Mouse (Mus musculus): Measurements from ENCODE around the gene C1qtnf3. TPM values are rescaled to one million over a fixed set of nuclear protein-coding genes. Genes with fewer than 3 reads are reported as not detected.

C1qtnf3 gene
- polyA plus RNA-seq, 1 experiment: 0.08 TPM

DNA sequence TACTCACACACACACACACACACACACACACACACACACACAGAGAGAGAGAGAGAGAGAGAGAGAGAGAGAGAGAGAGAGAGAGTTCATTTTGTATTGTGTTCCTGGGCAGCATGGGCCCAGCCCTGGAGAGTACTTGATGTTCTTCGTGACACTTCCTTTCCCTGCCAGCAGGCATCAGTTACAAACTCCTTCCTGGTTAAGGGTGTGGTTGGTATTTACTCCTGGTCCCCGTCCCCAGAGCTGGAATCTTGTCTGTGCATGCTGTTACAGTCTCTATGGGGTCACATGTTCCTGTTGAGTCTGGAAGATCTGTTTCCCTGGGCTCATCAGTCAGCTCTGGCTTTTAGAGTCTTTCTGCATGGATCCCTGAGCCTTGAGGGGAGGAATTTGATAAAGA, 38.3 kb downstream of the C1qtnf3 start:
- DNase-seq: no peak
- no peak for TF ChIP-seq CTCF (IDR thresholded peaks at IDR 0.05; ENCODE audit: borderline replicate concordance, control insufficient read depth, extremely low read depth, insufficient read depth, low read length, poor library complexity)
- TF ChIP-seq POLR2A (IDR thresholded peaks at IDR 0.05; ENCODE audit: control insufficient read depth, extremely low read depth, insufficient read depth, low read length, poor library complexity): no peak
- Histone ChIP-seq H3K36me3 (ENCODE audit: control insufficient read depth, insufficient read depth, low read length) (no peaks in the 10 kb centered on the region), H3K4me1 (replicated peaks; ENCODE audit: control insufficient read depth, insufficient read depth, low read length) (no peaks in the 10 kb centered on the region), H3K27me3 (ENCODE audit: control insufficient read depth, insufficient read depth, low read length) (no peaks in the 10 kb centered on the region), H3K4me3 (ENCODE audit: control insufficient read depth, insufficient read depth, low read length) (no peak overlapping the region), H3K27ac (ENCODE audit: control insufficient read depth, insufficient read depth, low read length) (no peak overlapping the region)
- 85% methylated on average over 2 of the region's 2 CpGs for whole genome bisulfite sequencing

DNA sequence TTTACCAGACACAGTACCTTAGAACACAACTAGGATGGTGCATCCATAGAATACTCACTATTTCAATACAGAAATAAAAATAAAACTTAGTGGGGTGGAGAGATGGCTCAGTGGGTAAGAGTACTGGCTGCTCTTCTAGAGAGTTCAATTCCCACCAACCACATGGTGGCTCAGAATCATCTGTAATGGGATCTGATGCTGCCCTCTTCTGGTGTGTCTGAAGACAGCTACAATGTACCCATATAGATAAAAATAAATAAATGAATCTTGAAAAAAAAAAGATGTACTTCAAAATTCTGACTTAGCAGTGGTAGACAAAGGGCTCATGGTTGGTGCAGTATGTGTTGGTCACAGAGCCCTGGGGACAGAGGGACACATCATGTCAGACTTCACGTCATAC, 39.4 kb downstream of the C1qtnf3 start:
- Histone ChIP-seq H3K27ac (ENCODE audit: control insufficient read depth, insufficient read depth, low read length) (no peak overlapping the region), H3K27me3 (ENCODE audit: control insufficient read depth, insufficient read depth, low read length) (no peaks in the 10 kb centered on the region), H3K36me3 (ENCODE audit: control insufficient read depth, insufficient read depth, low read length) (no peaks in the 10 kb centered on the region), H3K4me1 (replicated peaks; ENCODE audit: control insufficient read depth, insufficient read depth, low read length) (no peaks in the 10 kb centered on the region), H3K4me3 (ENCODE audit: control insufficient read depth, insufficient read depth, low read length) (no peak overlapping the region)
- no peak for DNase-seq
- no peak for TF ChIP-seq POLR2A (IDR thresholded peaks at IDR 0.05; ENCODE audit: control insufficient read depth, extremely low read depth, insufficient read depth, low read length, poor library complexity)
- TF ChIP-seq CTCF (IDR thresholded peaks at IDR 0.05; ENCODE audit: borderline replicate concordance, control insufficient read depth, extremely low read depth, insufficient read depth, low read length, poor library complexity): no peak
- WGBS: 100% methylated on average over 1 of the region's 1 CpGs

DNA sequence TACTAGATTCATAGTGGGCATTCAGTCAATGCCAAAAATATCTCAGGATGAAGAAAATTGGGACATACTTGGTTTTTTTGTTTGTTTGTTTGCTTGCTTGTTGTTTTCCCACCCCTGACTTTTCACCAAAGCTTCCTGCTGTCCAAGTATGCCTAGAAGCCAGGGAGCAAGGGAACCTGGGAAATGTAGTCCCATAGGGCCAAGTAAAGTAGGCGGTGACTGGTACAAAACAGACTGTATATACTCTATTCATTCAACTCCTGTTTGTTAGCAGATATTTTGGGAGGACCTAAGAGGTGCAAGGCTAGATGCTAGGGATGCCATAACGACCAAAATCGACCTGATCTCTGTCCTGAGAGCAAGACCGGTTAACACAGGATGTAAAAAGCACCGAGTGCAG, 47.7 kb downstream of the C1qtnf3 start:
- 68% methylated on average over 5 of the region's 5 CpGs for WGBS
- no peaks in the 10 kb centered on the region for H3K27me3 ChIP-seq (ENCODE audit: control insufficient read depth, insufficient read depth, low read length)
- TF ChIP-seq CTCF (IDR thresholded peaks at IDR 0.05; ENCODE audit: borderline replicate concordance, control insufficient read depth, extremely low read depth, insufficient read depth, low read length, poor library complexity): no peak
- TF ChIP-seq POLR2A (IDR thresholded peaks at IDR 0.05; ENCODE audit: control insufficient read depth, extremely low read depth, insufficient read depth, low read length, poor library complexity): no peak
- H3K27ac ChIP-seq (ENCODE audit: control insufficient read depth, insufficient read depth, low read length): no peak overlapping the region
- no peaks in the 10 kb centered on the region for H3K4me1 ChIP-seq (replicated peaks; ENCODE audit: control insufficient read depth, insufficient read depth, low read length)
- DNase-seq: no peak
- no peaks in the 10 kb centered on the region for H3K36me3 ChIP-seq (ENCODE audit: control insufficient read depth, insufficient read depth, low read length)
- H3K4me3 ChIP-seq (ENCODE audit: control insufficient read depth, insufficient read depth, low read length): no peak overlapping the region

DNA sequence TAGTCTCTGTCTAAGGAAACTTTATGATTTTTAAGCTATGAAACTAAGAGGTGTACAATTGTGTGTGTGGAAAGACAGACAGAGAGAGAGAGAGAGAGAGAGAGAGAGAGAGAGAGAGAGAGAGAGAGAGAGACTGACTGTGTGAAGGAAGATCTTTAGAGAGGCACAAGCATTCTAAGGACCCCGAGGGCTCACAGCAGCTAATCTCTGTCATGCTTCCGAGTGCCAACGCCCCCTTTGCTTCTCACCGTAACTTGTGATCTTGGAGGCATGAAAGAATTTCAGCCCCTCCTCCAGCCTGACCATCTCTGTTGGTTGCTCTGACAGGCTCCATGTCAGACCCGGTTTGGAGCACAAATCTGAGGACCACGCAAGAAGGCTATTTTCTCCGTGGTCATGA, 48.3 kb downstream of the C1qtnf3 start, which contains the start of gene Slc45a2:
Gene Slc45a2 (plus strand): TSS at position 301 of the 400 bp plus-strand sequence.
- WGBS: 93% methylated on average over 7 of the region's 7 CpGs
- no peaks in the 10 kb centered on the region for H3K36me3 ChIP-seq (ENCODE audit: control insufficient read depth, insufficient read depth, low read length)
- H3K4me1 ChIP-seq (replicated peaks; ENCODE audit: control insufficient read depth, insufficient read depth, low read length): no peaks in the 10 kb centered on the region
- TF ChIP-seq POLR2A (IDR thresholded peaks at IDR 0.05; ENCODE audit: control insufficient read depth, extremely low read depth, insufficient read depth, low read length, poor library complexity) (no peak), CTCF (IDR thresholded peaks at IDR 0.05; ENCODE audit: borderline replicate concordance, control insufficient read depth, extremely low read depth, insufficient read depth, low read length, poor library complexity) (no peak)
- no peaks in the 10 kb centered on the region for H3K27me3 ChIP-seq (ENCODE audit: control insufficient read depth, insufficient read depth, low read length)
- DNase-seq: no peak
- no peak within 1 kb of the TSS for H3K27ac ChIP-seq (ENCODE audit: control insufficient read depth, insufficient read depth, low read length)
- H3K4me3 ChIP-seq (ENCODE audit: control insufficient read depth, insufficient read depth, low read length): no peak within 1 kb of the TSS

DNA sequence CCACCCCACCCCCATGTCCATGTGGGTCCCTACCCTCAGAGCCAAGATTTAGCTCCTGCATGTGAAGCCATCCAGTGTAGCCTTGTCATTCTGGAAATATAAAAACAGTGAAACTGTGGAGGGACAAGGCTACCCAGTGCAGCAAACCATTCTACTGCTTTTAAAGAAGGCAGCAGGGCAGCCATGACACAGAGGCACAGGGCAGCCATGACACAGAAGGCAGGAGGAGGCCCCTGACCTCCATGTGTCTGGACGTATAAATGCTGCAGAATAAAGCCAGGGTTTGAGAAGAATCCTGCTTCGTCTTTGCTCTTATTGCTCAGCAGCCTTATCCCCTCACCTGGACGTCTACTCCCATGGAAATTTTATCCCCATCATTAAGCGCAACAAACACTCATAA, 51.7 kb downstream of the C1qtnf3 start:
- no peaks in the 10 kb centered on the region for H3K27me3 ChIP-seq (ENCODE audit: control insufficient read depth, insufficient read depth, low read length)
- 93% methylated on average over 4 of the region's 4 CpGs for WGBS
- H3K4me1 ChIP-seq (replicated peaks; ENCODE audit: control insufficient read depth, insufficient read depth, low read length): no peaks in the 10 kb centered on the region
- no peak overlapping the region for H3K4me3 ChIP-seq (ENCODE audit: control insufficient read depth, insufficient read depth, low read length)
- no peak overlapping the region for H3K27ac ChIP-seq (ENCODE audit: control insufficient read depth, insufficient read depth, low read length)
- DNase-seq: no peak
- no peaks in the 10 kb centered on the region for H3K36me3 ChIP-seq (ENCODE audit: control insufficient read depth, insufficient read depth, low read length)
- no peak for TF ChIP-seq CTCF (IDR thresholded peaks at IDR 0.05; ENCODE audit: borderline replicate concordance, control insufficient read depth, extremely low read depth, insufficient read depth, low read length, poor library complexity)
- no peak for TF ChIP-seq POLR2A (IDR thresholded peaks at IDR 0.05; ENCODE audit: control insufficient read depth, extremely low read depth, insufficient read depth, low read length, poor library complexity)

DNA sequence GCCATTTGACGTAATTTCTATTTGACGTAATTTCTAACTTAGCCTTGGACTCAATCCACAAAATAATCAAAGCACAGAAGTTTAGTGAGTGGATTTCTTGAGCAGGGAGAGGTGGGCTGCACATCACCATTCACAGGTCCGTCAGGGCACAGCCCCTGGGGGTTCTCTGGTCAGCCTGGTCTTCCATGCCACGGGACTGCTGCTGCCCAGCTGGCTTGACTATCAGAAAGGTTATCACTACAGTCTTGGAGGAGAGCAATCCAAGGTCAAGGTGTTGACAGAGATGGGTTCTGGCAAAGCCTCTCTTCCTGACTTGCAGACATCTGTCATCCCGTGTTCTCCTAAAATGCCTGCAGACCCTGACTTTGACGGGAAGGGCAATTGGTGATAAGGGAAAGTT, 52.5 kb downstream of the C1qtnf3 start:
- Histone ChIP-seq H3K27me3 (ENCODE audit: control insufficient read depth, insufficient read depth, low read length) (no peaks in the 10 kb centered on the region), H3K4me3 (ENCODE audit: control insufficient read depth, insufficient read depth, low read length) (no peak overlapping the region), H3K36me3 (ENCODE audit: control insufficient read depth, insufficient read depth, low read length) (no peaks in the 10 kb centered on the region), H3K27ac (ENCODE audit: control insufficient read depth, insufficient read depth, low read length) (no peak overlapping the region), H3K4me1 (replicated peaks; ENCODE audit: control insufficient read depth, insufficient read depth, low read length) (no peaks in the 10 kb centered on the region)
- 91% methylated on average over 6 of the region's 6 CpGs for WGBS
- TF ChIP-seq CTCF (IDR thresholded peaks at IDR 0.05; ENCODE audit: borderline replicate concordance, control insufficient read depth, extremely low read depth, insufficient read depth, low read length, poor library complexity) (no peak), POLR2A (IDR thresholded peaks at IDR 0.05; ENCODE audit: control insufficient read depth, extremely low read depth, insufficient read depth, low read length, poor library complexity) (no peak)
- DNase-seq: no peak

DNA sequence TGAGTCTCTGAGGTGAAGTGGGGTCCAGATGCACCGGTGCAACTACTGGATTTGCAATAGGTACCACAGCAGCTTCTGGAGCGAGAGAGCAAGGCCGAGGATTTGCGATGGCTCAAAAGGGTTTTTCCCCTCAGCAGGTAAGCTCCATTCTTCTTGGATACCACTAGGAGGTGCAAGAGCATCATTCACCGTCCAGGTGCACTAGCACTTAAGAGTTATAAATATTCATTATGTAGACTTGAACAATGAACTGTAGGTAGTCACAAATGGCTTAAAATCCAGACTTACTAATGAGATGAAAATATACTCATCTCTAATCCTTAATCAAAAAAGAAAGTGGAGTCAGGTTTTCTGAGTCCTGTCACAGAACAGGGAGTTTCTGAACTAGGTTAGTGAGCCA, 56.6 kb downstream of the C1qtnf3 start:
- TF ChIP-seq CTCF (IDR thresholded peaks at IDR 0.05; ENCODE audit: borderline replicate concordance, control insufficient read depth, extremely low read depth, insufficient read depth, low read length, poor library complexity): no peak
- WGBS: 36% methylated on average over 5 of the region's 5 CpGs
- DNase-seq: no peak
- no peaks in the 10 kb centered on the region for H3K4me1 ChIP-seq (replicated peaks; ENCODE audit: control insufficient read depth, insufficient read depth, low read length)
- H3K36me3 ChIP-seq (ENCODE audit: control insufficient read depth, insufficient read depth, low read length): no peaks in the 10 kb centered on the region
- H3K27ac ChIP-seq (ENCODE audit: control insufficient read depth, insufficient read depth, low read length): no peak overlapping the region
- H3K27me3 ChIP-seq (ENCODE audit: control insufficient read depth, insufficient read depth, low read length): no peaks in the 10 kb centered on the region
- no peak overlapping the region for H3K4me3 ChIP-seq (ENCODE audit: control insufficient read depth, insufficient read depth, low read length)
